Mouse (Mus musculus) spleen, adult 10 weeks (tissue): ENCODE data around the gene Gmeb1. TPM values are rescaled to one million over a fixed set of nuclear protein-coding genes. Genes with fewer than 3 reads are reported as not detected.

ENCODE experiments used
- polyA plus RNA-seq: library from polyadenylated mRNA; stranded (reverse); fragments of 350-450 nt; fragmentation: Illumina TruSeq; extraction: RNeasy Lipid Tissue Mini Kit (QIAGEN cat#74804); gene quantifications from one replicate; pipeline ENCODE4 v1.2.3, GENCODE M21; 2015; ENCODE audit warnings: low replicate concordance; ENCODE audit not compliant: insufficient read depth

Gmeb1 gene
- polyA plus RNA-seq: 19.9 TPM

GRCm38 (mm10) chr4:132261514-132262357 is at the start of gene Gmeb1:
Gene Gmeb1 (minus strand): TSS chr4:132261602.

GRCm38 (mm10) chr4:132302939-132303479 is 41.6 kb upstream of the Gmeb1 start, which contains the start of gene Rab42:
Gene Rab42 (minus strand): TSS chr4:132303385.

GRCm38 (mm10) chr4:132274156-132274862 is 12.9 kb upstream of the Gmeb1 start, which contains the start of gene Taf12:
Gene Taf12 (plus strand): TSS chr4:132274375.

GRCm38 (mm10) chr4:132211953-132212734 is 49.3 kb downstream of the Gmeb1 start, which contains the start of gene Ythdf2:
Gene Ythdf2 (minus strand): TSS chr4:132212303.

Other genes starting within 250 kb of the Gmeb1 start
- not detected for gene Gm10300, start 186.9 kb downstream of the Gmeb1 start, polyA plus RNA-seq
- 183 TPM for gene Epb41, start 186.3 kb downstream of the Gmeb1 start, polyA plus RNA-seq
- gene Oprd1, start 117.1 kb downstream of the Gmeb1 start, polyA plus RNA-seq: 0.37 TPM
- gene Ythdf2, start 49.3 kb downstream of the Gmeb1 start, polyA plus RNA-seq: 59.6 TPM
- 37.9 TPM for gene Taf12, start 12.8 kb upstream of the Gmeb1 start, polyA plus RNA-seq
- 0.36 TPM for gene Rab42, start 41.8 kb upstream of the Gmeb1 start, polyA plus RNA-seq
- 44.6 TPM for gene Trnau1ap, start 67.9 kb upstream of the Gmeb1 start, polyA plus RNA-seq
- gene Rcc1, start 92.0 kb upstream of the Gmeb1 start, polyA plus RNA-seq: 25.2 TPM
- 21.3 TPM for gene Phactr4, start 160.9 kb upstream of the Gmeb1 start, polyA plus RNA-seq
- gene Med18, start 202.3 kb upstream of the Gmeb1 start, polyA plus RNA-seq: 7.9 TPM
- 5.6 TPM for gene Sesn2, start 248.9 kb upstream of the Gmeb1 start, polyA plus RNA-seq